Mouse (Mus musculus) heart, embryonic 14.5 days (tissue): ENCODE measurements at regions not wholly inside any gene's neighbourhood (a gene's known extent, or its start where the extent isn't known, plus 50 kb on each side); places are given as distances from the start of the nearest gene placed in this dataset.

Experiments
- ATAC-seq: fragments of 200-750 bp; cut with Nextera tagmentation; 2 replicates; pipeline ENCODE4 v1.8.0; 2017; ENCODE audit warnings: low read depth, moderate TSS enrichment; ENCODE audit not compliant: insufficient number of reproducible peaks, insufficient read depth, low FRiP score
- H3K27ac ChIP-seq, 2 experiments: fragments of 200-500 bp in 1 of 2; fragments of 300-500 bp in 1 of 2; sonication (generic) in 1 of 2; replicated peaks in 1 of 2; 2 replicates each; pipeline ENCODE4 v1.5.1; 2012 to 2014; ENCODE audit warnings: low read depth in 2 of 2, low read length in 2 of 2, control low read depth in 1 of 2, mild to moderate bottlenecking in 1 of 2, mixed read lengths in 1 of 2; ENCODE audit not compliant: control insufficient read depth in 1 of 2, insufficient read depth in 1 of 2
- H3K27me3 ChIP-seq: fragments of 300-500 bp; sonication (generic); 2 replicates; pipeline ENCODE4 v1.6.1; 2014; ENCODE audit warnings: mild to moderate bottlenecking, low read length, control low read depth; ENCODE audit not compliant: control insufficient read depth, insufficient read depth
- H3K36me3 ChIP-seq: fragments of 300-500 bp; sonication (generic); 2 replicates; pipeline ENCODE4 v1.6.1; 2014; ENCODE audit warnings: mild to moderate bottlenecking, control low read depth, low read length, mixed read lengths; ENCODE audit not compliant: control insufficient read depth, insufficient read depth
- H3K4me1 ChIP-seq, 2 experiments: fragments of 200-500 bp in 1 of 2; fragments of 300-500 bp in 1 of 2; sonication (generic) in 1 of 2; 2 replicates each; pipeline ENCODE4 v1.6.1; 2012 to 2014; ENCODE audit warnings: low read length in 2 of 2, control low read depth in 1 of 2, mixed read lengths in 1 of 2; ENCODE audit not compliant: control insufficient read depth in 2 of 2, insufficient read depth in 2 of 2
- H3K4me2 ChIP-seq: fragments of 300-500 bp; sonication (generic); 2 replicates; pipeline ENCODE4 v1.6.1; 2014; ENCODE audit warnings: mild to moderate bottlenecking, low read length
- H3K4me3 ChIP-seq, 2 experiments: fragments of 200-500 bp in 1 of 2; fragments of 300-500 bp in 1 of 2; sonication (generic) in 1 of 2; 2 replicates each; pipeline ENCODE4 v1.5.1; 2012 to 2014; ENCODE audit warnings: low read length in 2 of 2, mild to moderate bottlenecking in 2 of 2, control low read depth in 1 of 2, low read depth in 1 of 2, moderate library complexity in 1 of 2; ENCODE audit not compliant: control insufficient read depth in 1 of 2, insufficient read depth in 1 of 2
- H3K9ac ChIP-seq: fragments of 300-500 bp; sonication (generic); 2 replicates; pipeline ENCODE4 v1.6.1; 2014; ENCODE audit warnings: mild to moderate bottlenecking, low read length
- H3K9me3 ChIP-seq: fragments of 300-500 bp; sonication (generic); 2 replicates; pipeline ENCODE4 v1.6.1; 2016; ENCODE audit warnings: low read length, control low read depth; ENCODE audit not compliant: control insufficient read depth
- WGBS: fragments of 180-500 bp; shearing (Covaris S2); extraction: QIAGEN DNeasy Blood & Tissue Kit; methylation state at CpG from one replicate; pipeline ENCODE4 v1.1.7; 2014; 5-methylcytosine and 5-hydroxymethylcytosine counted together

- 80% methylated on average over 9 of the region's 9 CpGs for WGBS
- H3K4me3 ChIP-seq, result no peak overlapping the region
- H3K9ac ChIP-seq, result no peak overlapping the region
These were observed 97.0 kb upstream of the Rxylt1 start for GRCm38 (mm10) chr10:122194139-122194538.

GRCm38 (mm10) chr10:122193343-122193742 is 96.2 kb upstream of the Rxylt1 start:
- no peaks in the 10 kb centered on the region for H3K27me3 ChIP-seq
- H3K36me3 ChIP-seq, result no peaks in the 10 kb centered on the region
- no peaks in the 10 kb centered on the region for H3K4me1 ChIP-seq
- H3K27ac ChIP-seq, result no peak overlapping the region
- H3K4me3 ChIP-seq, result no peak overlapping the region
- no peak for ATAC-seq
- no peak overlapping the region for H3K4me2 ChIP-seq
- 81% methylated on average over 5 of the region's 5 CpGs for WGBS
- no peaks in the 10 kb centered on the region for H3K9me3 ChIP-seq
- no peak overlapping the region for H3K9ac ChIP-seq

More at GRCm38 (mm10) chr10:122194139-122194538, 97.0 kb upstream of the Rxylt1 start:
- no peak for ATAC-seq
- H3K36me3 ChIP-seq, result no peaks in the 10 kb centered on the region
- H3K4me2 ChIP-seq, result no peak overlapping the region
- H3K9me3 ChIP-seq, result no peaks in the 10 kb centered on the region
- H3K27me3 ChIP-seq, result no peaks in the 10 kb centered on the region
- no peak overlapping the region for H3K27ac ChIP-seq
- H3K4me1 ChIP-seq, result no peaks in the 10 kb centered on the region

- Histone ChIP-seq H3K36me3 (no peaks in the 10 kb centered on the region), H3K27me3 (no peaks in the 10 kb centered on the region), H3K4me3 (no peak overlapping the region), H3K9me3 (no peaks in the 10 kb centered on the region), H3K4me2 (no peak overlapping the region), H3K27ac (no peak overlapping the region), H3K9ac (no peak overlapping the region), H3K4me1 (no peaks in the 10 kb centered on the region)
- ATAC-seq, result no peak
- 87% methylated on average over 9 of the region's 9 CpGs for WGBS
These were observed 88.1 kb upstream of the Rxylt1 start for GRCm38 (mm10) chr10:122185152-122185745.

- H3K9ac ChIP-seq, result no peak overlapping the region
- ATAC-seq, result no peak
- no peaks in the 10 kb centered on the region for H3K27me3 ChIP-seq
- H3K9me3 ChIP-seq, result no peaks in the 10 kb centered on the region
- no peaks in the 10 kb centered on the region for H3K36me3 ChIP-seq
- no peak overlapping the region for H3K4me3 ChIP-seq
- H3K4me2 ChIP-seq, result no peak overlapping the region
- H3K4me1 ChIP-seq, result no peaks in the 10 kb centered on the region
- 29% methylated on average over 4 of the region's 4 CpGs for WGBS
- H3K27ac ChIP-seq, result no peak overlapping the region
These were observed 85.9 kb upstream of the Rxylt1 start for GRCm38 (mm10) chr10:122183025-122183424.

GRCm38 (mm10) chr10:122149038-122149437 is 51.9 kb upstream of the Rxylt1 start:
- no peaks in the 10 kb centered on the region for H3K27me3 ChIP-seq
- no peaks in the 10 kb centered on the region for H3K9me3 ChIP-seq
- H3K9ac ChIP-seq, result no peak overlapping the region
- no peak overlapping the region for H3K4me2 ChIP-seq
- no peaks in the 10 kb centered on the region for H3K4me1 ChIP-seq
- no peak overlapping the region for H3K4me3 ChIP-seq
- H3K36me3 ChIP-seq, result no peaks in the 10 kb centered on the region
- no peak overlapping the region for H3K27ac ChIP-seq
- ATAC-seq, result no peak
- WGBS, result 76% methylated on average over 12 of the region's 12 CpGs

GRCm38 (mm10) chr10:122148609-122149008 is 51.4 kb upstream of the Rxylt1 start:
- Histone ChIP-seq H3K4me2 (no peak overlapping the region), H3K4me1 (no peaks in the 10 kb centered on the region), H3K36me3 (no peaks in the 10 kb centered on the region), H3K9me3 (no peaks in the 10 kb centered on the region), H3K4me3 (no peak overlapping the region), H3K27me3 (no peaks in the 10 kb centered on the region), H3K27ac (no peak overlapping the region), H3K9ac (no peak overlapping the region)
- WGBS, result 86% methylated on average over 4 of the region's 4 CpGs
- no peak for ATAC-seq
